14 mouse cellular contexts compared by ENCODE assay signal in the genomic region with DNA sequence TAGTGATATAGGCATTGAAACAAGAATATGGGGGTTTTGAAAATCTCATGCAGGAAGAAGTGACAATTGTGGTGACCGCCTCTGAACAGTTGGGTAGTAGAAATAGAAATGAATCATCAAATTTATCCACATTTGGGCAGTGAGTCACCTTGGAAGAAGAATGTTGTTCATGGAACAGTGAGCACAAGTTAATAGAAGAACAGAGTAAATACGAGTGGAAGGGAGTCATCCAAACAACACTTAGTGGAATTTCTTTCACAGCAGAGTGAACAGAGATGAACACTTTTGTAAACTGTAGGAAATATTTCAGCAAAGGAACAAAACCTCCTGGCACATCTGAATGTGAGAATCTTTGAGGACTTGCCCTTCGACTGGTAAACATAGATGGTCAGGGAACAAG.
"Had no signal": no experiment of that assay in that cellular context is flagged by ENCODE, and none has a peak within 500 bp of the region (broad histone marks: within the 10 kb centered on the region; RNA-seq: fewer than 3 reads in every experiment).

No protein-coding gene starts in this region.

- ATAC-seq: lung, postnatal 0 days; midbrain, embryonic 13.5 days; midbrain, embryonic 15.5 days had no signal

- DNase-seq: lung, adult 2 months; lung, postnatal 14 days; lung, postnatal 36 days; retina, postnatal 1 day; right cerebral cortex, adult 18-20 months; right cerebral cortex, postnatal 25 days; right cerebral cortex, postnatal 4 days; spleen, adult 18-20 months; thymus, adult 18-20 months; thymus, postnatal 14 days; thymus, postnatal 36 days had no signal
